Mouse (Mus musculus): ENCODE measurements around the gene Usp20. TPM values are rescaled to one million over a fixed set of nuclear protein-coding genes. Genes with fewer than 3 reads are reported as not detected.

Usp20 gene
- polyA plus RNA-seq (2012; rRNA removed): 36.4 and 36.5 TPM in 2 replicates

GRCm38 (mm10) chr2:30981790-30982513 is at the start of gene Usp20, which contains the start of gene BC005624:
TSS of gene Usp20 (plus strand) at chr2:30982279.
TSS of gene BC005624 (minus strand) at chr2:30982201.

GRCm38 (mm10) chr2:30952824-30953490 is 29.1 kb upstream of the Usp20 start, which contains the start of gene Tor1b:
TSS of gene Tor1b (plus strand) at chr2:30952959.

GRCm38 (mm10) chr2:30967352-30968327 is 14.4 kb upstream of the Usp20 start, which contains the start of gene Tor1a:
TSS of gene Tor1a (minus strand) at chr2:30967933.

Other genes with a start within 250 kb of the Usp20 start
- 1.7 and 2.2 TPM in 2 replicates for gene 1700001O22Rik, start 178.6 kb upstream of the Usp20 start, polyA plus RNA-seq (2012; rRNA removed)
- 78.0 and 82.9 TPM in 2 replicates for gene Ntmt1, start 174.5 kb upstream of the Usp20 start, polyA plus RNA-seq (2012; rRNA removed)
- 42.9 and 43.0 TPM in 2 replicates for gene Asb6, start 151.9 kb upstream of the Usp20 start, polyA plus RNA-seq (2012; rRNA removed)
- 5.2 and 10.1 TPM in 2 replicates for gene Prrx2, start 147.3 kb upstream of the Usp20 start, polyA plus RNA-seq (2012; rRNA removed)
- gene Ptges, start 52.4 kb upstream of the Usp20 start, polyA plus RNA-seq (2012; rRNA removed): 4.1 and 5.5 TPM in 2 replicates
- 34.5 and 35.3 TPM in 2 replicates for gene Tor1b, start 29.3 kb upstream of the Usp20 start, polyA plus RNA-seq (2012; rRNA removed)
- 70.3 and 73.1 TPM in 2 replicates for gene Tor1a, start 14.3 kb upstream of the Usp20 start, polyA plus RNA-seq (2012; rRNA removed)
- gene BC005624, start 78 bp upstream of the Usp20 start, polyA plus RNA-seq (2012; rRNA removed): 85.6 and 86.1 TPM in 2 replicates
- gene Fnbp1, start 159.7 kb downstream of the Usp20 start, polyA plus RNA-seq (2012; rRNA removed): 52.7 and 55.1 TPM in 2 replicates
- gene Gpr107, start 170.0 kb downstream of the Usp20 start, polyA plus RNA-seq (2012; rRNA removed): 32.8 and 33.9 TPM in 2 replicates

Measured in central nervous system, embryonic 18 days (tissue).